Mouse (Mus musculus) heart, adult 2 months (tissue): ENCODE results near the gene Calb2.

Experiments used
- CTCF ChIP-seq: fragments of 200-600 bp; IDR thresholded peaks from 2 replicates; pipeline ENCODE4 v1.8.1; 2022; ENCODE audit warnings: antibody characterized with exemption, mild to moderate bottlenecking, moderate library complexity
- EP300 ChIP-seq: fragments of 200-500 bp; IDR thresholded peaks from 2 replicates; pipeline ENCODE4 v1.6.1; 2011; ENCODE audit warnings: low read depth, low read length, control low read depth; ENCODE audit not compliant: insufficient read depth
- POLR2A ChIP-seq: fragments of 200-500 bp; IDR thresholded peaks from 2 replicates; pipeline ENCODE4 v1.6.1; 2011; ENCODE audit warnings: mild to moderate bottlenecking, low read depth, low read length, control low read depth; ENCODE audit not compliant: insufficient read depth

GRCm38 (mm10) chr8:110172161-110172560 lies 4.2 kb upstream of the Calb2 start:
- TF ChIP-seq POLR2A (no peak), CTCF (no peak), EP300 (no peak)
